Mouse (Mus musculus): Measurements from ENCODE around the gene Gm20388. TPM values are rescaled to one million over a fixed set of nuclear protein-coding genes. Genes with fewer than 3 reads are reported as not detected.

Gm20388 gene
- polyA plus RNA-seq, 1 experiment from 2014 or later: not detected

GRCm38 (mm10) chr8:121981520-121981895 is 2070.9 kb downstream of the Gm20388 start:
- peaks cover 6% of the 10 kb centered on the region; the same call in 1 of the 2 replicates for H3K4me1 ChIP-seq
- no peak overlapping the region for H3K4me3 ChIP-seq
- H3K27me3 ChIP-seq: no peaks in the 10 kb centered on the region
- no peak for ATAC-seq (replicated peaks)
- H3K9me3 ChIP-seq: no peaks in the 10 kb centered on the region
- WGBS: 50% methylated on average over 7 of the region's 7 CpGs
- peaks cover 43% of the 10 kb centered on the region for H3K36me3 ChIP-seq
- H3K27ac ChIP-seq (replicated peaks): no peak overlapping the region
- H3K4me2 ChIP-seq (replicated peaks): no peak overlapping the region
- no peak overlapping the region for H3K9ac ChIP-seq (replicated peaks)

- no peak overlapping the region for H3K4me2 ChIP-seq (replicated peaks)
These were observed 2075.0 kb downstream of the Gm20388 start for GRCm38 (mm10) chr8:121985673-121986072.

GRCm38 (mm10) chr8:121987892-121988291 is 2077.3 kb downstream of the Gm20388 start:
- 89% methylated on average over 5 of the region's 5 CpGs for WGBS
- Histone ChIP-seq H3K9me3 (no peaks in the 10 kb centered on the region), H3K4me2 (replicated peaks) (no peak overlapping the region), H3K4me1 (no peaks in the 10 kb centered on the region), H3K27me3 (no peaks in the 10 kb centered on the region), H3K4me3 (no peak overlapping the region), H3K27ac (replicated peaks) (no peak overlapping the region), H3K36me3 (peaks cover 36% of the 10 kb centered on the region), H3K9ac (replicated peaks) (no peak overlapping the region)
- no peak for ATAC-seq (replicated peaks)

More at GRCm38 (mm10) chr8:121985673-121986072, 2075.0 kb downstream of the Gm20388 start:
- ATAC-seq (replicated peaks): no peak
- Histone ChIP-seq H3K27me3 (no peaks in the 10 kb centered on the region), H3K4me1 (peaks cover 6% of the 10 kb centered on the region; the same call in 1 of the 2 replicates), H3K27ac (replicated peaks) (no peak overlapping the region), H3K36me3 (peaks cover 36% of the 10 kb centered on the region), H3K4me3 (no peak overlapping the region), H3K9me3 (no peaks in the 10 kb centered on the region), H3K9ac (replicated peaks) (no peak overlapping the region)
- WGBS: 100% methylated on average over 3 of the region's 3 CpGs

GRCm38 (mm10) chr8:121990506-121991255 is 2080.0 kb downstream of the Gm20388 start:
- no peak for ATAC-seq (replicated peaks)
- Histone ChIP-seq H3K27ac (replicated peaks) (no peak overlapping the region), H3K4me2 (replicated peaks) (no peak overlapping the region), H3K9me3 (no peaks in the 10 kb centered on the region), H3K27me3 (no peaks in the 10 kb centered on the region), H3K36me3 (peaks cover 28% of the 10 kb centered on the region), H3K4me3 (no peak overlapping the region), H3K9ac (replicated peaks) (no peak overlapping the region), H3K4me1 (peaks cover 14% of the 10 kb centered on the region)
- 88% methylated on average over 9 of the region's 9 CpGs for WGBS

- Histone ChIP-seq H3K27ac (replicated peaks) (no peak overlapping the region), H3K4me2 (replicated peaks) (no peak overlapping the region), H3K4me3 (no peak overlapping the region), H3K9ac (replicated peaks) (no peak overlapping the region), H3K27me3 (no peaks in the 10 kb centered on the region), H3K4me1 (peaks cover 14% of the 10 kb centered on the region), H3K36me3 (peaks cover 21% of the 10 kb centered on the region; the same call in 1 of the 2 replicates), H3K9me3 (no peaks in the 10 kb centered on the region)
- WGBS: 94% methylated on average over 7 of the region's 7 CpGs
- ATAC-seq (replicated peaks): no peak
These were observed 2081.0 kb downstream of the Gm20388 start for GRCm38 (mm10) chr8:121991611-121992010.

GRCm38 (mm10) chr8:121992911-121993310 is 2082.3 kb downstream of the Gm20388 start:
- Histone ChIP-seq H3K4me3 (no peak overlapping the region), H3K4me2 (replicated peaks) (no peak overlapping the region), H3K9me3 (no peaks in the 10 kb centered on the region), H3K27me3 (no peaks in the 10 kb centered on the region), H3K9ac (replicated peaks) (no peak overlapping the region), H3K36me3 (peaks cover 31% of the 10 kb centered on the region), H3K27ac (replicated peaks) (no peak overlapping the region), H3K4me1 (peaks cover 14% of the 10 kb centered on the region)
- 86% methylated on average over 4 of the region's 4 CpGs for WGBS
- no peak for ATAC-seq (replicated peaks)

GRCm38 (mm10) chr8:121995112-121995511 is 2084.5 kb downstream of the Gm20388 start:
- peaks cover 26% of the 10 kb centered on the region for H3K36me3 ChIP-seq
- H3K4me3 ChIP-seq: no peak overlapping the region
- peaks cover 14% of the 10 kb centered on the region for H3K4me1 ChIP-seq
- 89% methylated on average over 4 of the region's 4 CpGs for WGBS
- H3K9me3 ChIP-seq: no peaks in the 10 kb centered on the region
- no peak overlapping the region for H3K4me2 ChIP-seq (replicated peaks)
- ATAC-seq (replicated peaks): no peak
- no peak overlapping the region for H3K9ac ChIP-seq (replicated peaks)
- no peaks in the 10 kb centered on the region for H3K27me3 ChIP-seq
- H3K27ac ChIP-seq (replicated peaks): no peak overlapping the region

GRCm38 (mm10) chr8:121995895-121996294 is 2085.3 kb downstream of the Gm20388 start:
- 89% methylated on average over 3 of the region's 3 CpGs for WGBS
- H3K27me3 ChIP-seq: no peaks in the 10 kb centered on the region
- peaks cover 18% of the 10 kb centered on the region for H3K36me3 ChIP-seq
- no peak for ATAC-seq (replicated peaks)
- no peak overlapping the region for H3K4me3 ChIP-seq
- H3K4me1 ChIP-seq: peaks cover 14% of the 10 kb centered on the region
- H3K4me2 ChIP-seq (replicated peaks): no peak overlapping the region
- H3K9me3 ChIP-seq: no peaks in the 10 kb centered on the region
- no peak overlapping the region for H3K9ac ChIP-seq (replicated peaks)
- H3K27ac ChIP-seq (replicated peaks): no peak overlapping the region

GRCm38 (mm10) chr8:121998631-121999030 is 2088.0 kb downstream of the Gm20388 start:
- H3K9me3 ChIP-seq: no peaks in the 10 kb centered on the region
- ATAC-seq (replicated peaks): no peak
- H3K27me3 ChIP-seq: no peaks in the 10 kb centered on the region
- peaks cover 14% of the 10 kb centered on the region for H3K36me3 ChIP-seq
- 95% methylated on average over 4 of the region's 4 CpGs for WGBS
- H3K4me1 ChIP-seq: peaks cover 15% of the 10 kb centered on the region
- H3K27ac ChIP-seq (replicated peaks): no peak overlapping the region
- H3K4me3 ChIP-seq: no peak overlapping the region
- no peak overlapping the region for H3K4me2 ChIP-seq (replicated peaks)
- H3K9ac ChIP-seq (replicated peaks): no peak overlapping the region

- Histone ChIP-seq H3K9ac (replicated peaks) (no peak overlapping the region), H3K27me3 (no peaks in the 10 kb centered on the region), H3K27ac (replicated peaks) (no peak overlapping the region), H3K4me3 (no peak overlapping the region), H3K9me3 (no peaks in the 10 kb centered on the region), H3K4me1 (peaks cover 21% of the 10 kb centered on the region), H3K36me3 (peaks cover 16% of the 10 kb centered on the region), H3K4me2 (replicated peaks) (no peak overlapping the region)
- ATAC-seq (replicated peaks): no peak
- 88% methylated on average over 5 of the region's 5 CpGs for WGBS
These were observed 2088.6 kb downstream of the Gm20388 start for GRCm38 (mm10) chr8:121999211-121999610.

GRCm38 (mm10) chr8:122001339-122002115 is 2090.9 kb downstream of the Gm20388 start:
- WGBS: 92% methylated on average over 15 of the region's 15 CpGs

GRCm38 (mm10) chr8:122003646-122004045 is 2093.0 kb downstream of the Gm20388 start:
- Histone ChIP-seq H3K4me1 (peaks cover 15% of the 10 kb centered on the region), H3K27me3 (no peaks in the 10 kb centered on the region), H3K9me3 (no peaks in the 10 kb centered on the region), H3K9ac (replicated peaks) (no peak overlapping the region), H3K36me3 (peaks cover 17% of the 10 kb centered on the region), H3K4me3 (no peak overlapping the region), H3K4me2 (replicated peaks) (no peak overlapping the region), H3K27ac (replicated peaks) (no peak overlapping the region)
- 75% methylated on average over 8 of the region's 8 CpGs for WGBS
- ATAC-seq (replicated peaks): no peak

More at GRCm38 (mm10) chr8:122001339-122002115, 2090.9 kb downstream of the Gm20388 start:
- Histone ChIP-seq H3K27ac (replicated peaks) (no peak overlapping the region), H3K9me3 (no peaks in the 10 kb centered on the region), H3K4me1 (peaks cover 8% of the 10 kb centered on the region), H3K27me3 (no peaks in the 10 kb centered on the region), H3K36me3 (peaks cover 16% of the 10 kb centered on the region), H3K9ac (replicated peaks) (no peak overlapping the region), H3K4me2 (replicated peaks) (no peak overlapping the region), H3K4me3 (no peak overlapping the region)
- ATAC-seq (replicated peaks): no peak

Measured in forebrain, embryonic 15.5 days (tissue).